Mouse (Mus musculus) kidney, adult 2 months (tissue): ENCODE results near the gene Cnst. TPM values are rescaled to one million over a fixed set of nuclear protein-coding genes. Genes with fewer than 3 reads are reported as not detected.

Experiments
- DNase-seq: peaks from one replicate; pipeline ENCODE4 v3.0.0; 2021
- H3K27ac ChIP-seq: fragments of 200-500 bp; 2 replicates; pipeline ENCODE4 v1.5.1; 2012; ENCODE audit warnings: low read depth, low read length, control low read depth, inconsistent platforms; ENCODE audit not compliant: insufficient read depth
- H3K27me3 ChIP-seq: fragments of 200-500 bp; replicated peaks from 2 replicates; pipeline ENCODE4 v1.6.1; 2012; ENCODE audit warnings: mild to moderate bottlenecking, moderate library complexity, low read length, inconsistent platforms; ENCODE audit not compliant: control insufficient read depth, insufficient read depth
- H3K36me3 ChIP-seq: fragments of 200-500 bp; 2 replicates; pipeline ENCODE4 v1.6.1; 2012; ENCODE audit warnings: mild to moderate bottlenecking, moderate library complexity, low read length, inconsistent platforms; ENCODE audit not compliant: control insufficient read depth, insufficient read depth
- H3K4me1 ChIP-seq: fragments of 200-500 bp; 2 replicates; pipeline ENCODE4 v1.6.1; 2011; ENCODE audit warnings: low read length; ENCODE audit not compliant: control insufficient read depth, insufficient read depth
- H3K4me3 ChIP-seq: fragments of 200-500 bp; 2 replicates; pipeline ENCODE4 v1.5.1; 2011; ENCODE audit warnings: mild to moderate bottlenecking, low read depth, low read length, control low read depth; ENCODE audit not compliant: insufficient read depth
- CTCF ChIP-seq: fragments of 200-500 bp; conservative IDR thresholded peaks from 2 replicates; pipeline ENCODE4 v1.5.1; 2011; ENCODE audit warnings: low read depth, mild to moderate bottlenecking, control low read depth, low read length, moderate library complexity, mixed read lengths; ENCODE audit not compliant: insufficient read depth, insufficient read length
- POLR2A ChIP-seq: fragments of 200-500 bp; IDR thresholded peaks from one replicate; pipeline ENCODE4 v1.6.1; 2011; ENCODE audit warnings: low read depth, low read length, control low read depth
- WGBS: fragments of 180-500 bp; shearing (Covaris S2); methylation state at CpG from one replicate; pipeline ENCODE4 v1.1.7; 2018; 5-methylcytosine and 5-hydroxymethylcytosine counted together
- polyA plus RNA-seq: library from polyadenylated mRNA; depleted of rRNA; stranded (reverse); fragments of >200 nt; gene quantifications from 2 replicates; pipeline ENCODE4 v1.2.3, GENCODE M21; 2012

Gene Cnst
- polyA plus RNA-seq, 1 experiment = 11.1 TPM

DNA sequence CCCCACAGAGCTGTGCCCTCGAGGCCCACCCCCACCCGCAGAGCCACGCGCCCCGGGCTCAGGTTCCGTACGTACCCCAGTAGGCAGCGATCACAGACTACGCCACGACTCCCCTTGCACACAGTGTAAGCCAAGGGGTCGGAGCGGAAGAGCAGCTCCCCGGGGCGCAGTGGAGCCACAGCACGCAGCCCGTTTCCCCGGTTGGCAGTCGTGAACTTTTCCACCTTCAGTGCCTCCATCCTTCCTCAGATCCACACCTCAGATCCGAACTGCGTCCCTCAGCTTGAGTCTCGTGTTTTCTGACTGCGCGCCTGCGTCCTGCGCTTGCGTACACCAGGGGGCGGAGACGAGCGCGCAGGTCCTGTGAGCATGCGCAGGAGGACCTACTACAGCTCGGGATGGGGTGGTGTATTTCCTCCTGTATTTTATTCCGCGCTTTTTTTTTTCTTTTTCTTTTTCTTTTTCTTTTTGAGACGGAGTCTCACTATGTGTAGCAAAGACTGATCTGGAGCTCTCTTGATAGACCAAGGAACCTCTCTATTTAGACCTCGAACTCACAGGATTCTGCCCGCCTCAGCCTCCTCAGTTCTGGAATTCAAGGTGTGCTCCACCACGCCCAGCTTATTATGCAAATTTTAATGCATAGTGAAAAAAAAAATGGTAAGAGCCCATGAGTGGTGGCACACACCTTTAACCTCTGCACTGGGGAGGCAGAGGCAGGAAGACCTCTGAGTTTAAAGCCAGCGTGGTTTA lies 28.3 kb upstream of the Cnst start, which contains the start of gene Smyd3:
Smyd3 (minus strand) TSS at position 329 of the 753 bp plus-strand sequence.
- peaks cover 5% of the 10 kb centered on the region; the same call in 1 of the 2 replicates for H3K4me1 ChIP-seq
- no peak within 1 kb of the TSS for H3K27ac ChIP-seq
- 6% methylated on average over 39 of the region's 39 CpGs for WGBS
- H3K4me3 ChIP-seq = peak within 1 kb of the TSS; percentile 99
- TF ChIP-seq CTCF (peak; percentile 82), POLR2A (no peak)
- DNase-seq = peak; percentile 88
- H3K27me3 ChIP-seq = no peaks in the 10 kb centered on the region
- no peaks in the 10 kb centered on the region for H3K36me3 ChIP-seq

- DNase-seq = no peak
- Histone ChIP-seq H3K36me3 (no peaks in the 10 kb centered on the region), H3K4me3 (no peak overlapping the region), H3K27me3 (no peaks in the 10 kb centered on the region), H3K4me1 (peaks cover 5% of the 10 kb centered on the region; the same call in 1 of the 2 replicates), H3K27ac (no peak overlapping the region)
- TF ChIP-seq CTCF (no peak), POLR2A (no peak)
- 77% methylated on average over 3 of the region's 3 CpGs for WGBS
These were observed 26.3 kb upstream of the Cnst start for GRCm38 (mm10) chr1:179519901-179520300.

DNA sequence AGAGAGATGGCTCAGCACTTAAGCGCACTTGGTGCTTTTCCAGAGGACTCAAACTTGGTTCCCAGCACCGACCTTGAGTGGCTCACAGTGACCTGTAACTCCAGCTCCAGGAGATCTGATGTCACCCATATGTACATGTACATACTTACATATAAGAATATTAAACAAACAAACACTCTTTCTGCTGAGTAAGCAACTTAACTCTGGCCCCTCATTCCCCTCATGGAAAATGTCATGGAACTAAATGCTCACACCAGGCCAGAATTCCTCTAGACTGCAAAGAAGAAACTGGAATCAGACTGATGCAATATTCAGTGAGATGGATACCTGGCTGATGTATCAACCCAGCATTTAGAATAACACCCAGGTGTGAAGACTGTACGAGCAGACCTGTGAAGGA lies 7.1 kb upstream of the Cnst start:
- H3K4me1 ChIP-seq = no peaks in the 10 kb centered on the region
- no peak overlapping the region for H3K4me3 ChIP-seq
- no peaks in the 10 kb centered on the region for H3K27me3 ChIP-seq
- no peak for DNase-seq
- TF ChIP-seq POLR2A (no peak), CTCF (no peak)
- no peak overlapping the region for H3K27ac ChIP-seq
- H3K36me3 ChIP-seq = no peaks in the 10 kb centered on the region; the same call in 1 of the 2 replicates
- WGBS = 91% methylated on average over 3 of the region's 3 CpGs

DNA sequence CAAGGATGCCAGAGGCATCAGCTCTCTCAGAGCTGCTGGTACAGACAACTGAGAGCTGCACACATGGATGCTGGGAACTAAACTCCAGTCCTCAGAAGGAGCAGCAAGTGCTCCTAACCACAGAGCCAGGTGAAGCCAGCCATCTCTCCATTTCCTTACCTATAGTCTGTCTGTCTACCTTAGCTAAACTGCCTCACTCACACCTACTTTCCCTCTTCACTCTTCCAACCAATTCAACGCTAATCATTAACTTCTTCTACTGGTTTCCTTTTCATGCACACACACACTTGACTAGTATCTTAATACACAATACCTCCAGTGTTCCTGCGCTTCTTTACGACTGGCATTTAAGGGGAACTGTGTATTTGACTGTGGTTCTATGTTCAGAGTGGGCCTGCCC lies 6.3 kb upstream of the Cnst start:
- Histone ChIP-seq H3K36me3 (no peaks in the 10 kb centered on the region; the same call in 1 of the 2 replicates), H3K4me1 (no peaks in the 10 kb centered on the region), H3K27me3 (no peaks in the 10 kb centered on the region), H3K27ac (no peak overlapping the region), H3K4me3 (no peak overlapping the region)
- WGBS = 42% methylated on average over 3 of the region's 3 CpGs
- DNase-seq = peak; percentile 23
- no peak for TF ChIP-seq CTCF
- TF ChIP-seq POLR2A = no peak

GRCm38 (mm10) chr1:179541502-179541901 lies 4.7 kb upstream of the Cnst start:
- no peak for DNase-seq
- H3K4me3 ChIP-seq = no peak overlapping the region
- H3K4me1 ChIP-seq = peaks cover 6% of the 10 kb centered on the region; the same call in 1 of the 2 replicates
- WGBS = 64% methylated on average over 3 of the region's 3 CpGs
- no peak for TF ChIP-seq POLR2A
- peak; percentile 37; the same call in 1 of the 2 replicates for TF ChIP-seq CTCF
- no peak overlapping the region for H3K27ac ChIP-seq
- no peaks in the 10 kb centered on the region for H3K27me3 ChIP-seq
- H3K36me3 ChIP-seq = no peaks in the 10 kb centered on the region; the same call in 1 of the 2 replicates

DNA sequence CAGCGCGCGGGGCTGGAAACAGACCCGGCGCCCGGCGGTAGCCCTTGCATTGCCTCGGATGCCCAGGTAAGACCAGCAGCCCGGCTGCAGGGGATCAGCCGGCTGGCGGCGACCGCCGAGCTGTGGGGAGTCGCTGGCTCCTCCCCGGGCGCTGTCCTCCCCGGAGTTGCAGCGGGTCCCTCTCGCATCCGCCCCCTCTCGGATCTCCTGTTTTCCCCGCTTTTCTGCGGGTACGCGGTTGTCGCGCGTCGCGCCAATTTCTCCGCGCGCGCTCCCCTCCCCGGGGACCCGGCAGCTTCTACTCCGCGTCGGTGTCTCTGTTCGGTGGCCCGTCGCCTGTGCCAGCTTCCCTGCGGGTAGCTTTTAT lies 364 bp downstream of the Cnst start:
- under 1% methylated on average over 44 of the region's 44 CpGs for WGBS
- no peak for DNase-seq
- TF ChIP-seq CTCF = no peak
- no peak for TF ChIP-seq POLR2A
- Histone ChIP-seq H3K4me1 (peaks cover 11% of the 10 kb centered on the region; the same call in 1 of the 2 replicates), H3K27me3 (no peaks in the 10 kb centered on the region), H3K27ac (peak overlapping the region; percentile 78), H3K4me3 (peak overlapping the region; percentile 83), H3K36me3 (no peaks in the 10 kb centered on the region)

- Histone ChIP-seq H3K36me3 (no peaks in the 10 kb centered on the region), H3K27me3 (no peaks in the 10 kb centered on the region), H3K4me1 (peaks cover 11% of the 10 kb centered on the region; the same call in 1 of the 2 replicates), H3K4me3 (peak overlapping the region; percentile 14; the same call in 1 of the 2 replicates), H3K27ac (no peak overlapping the region)
- peak; percentile 46 for DNase-seq
- TF ChIP-seq CTCF (no peak), POLR2A (no peak)
- WGBS = 8% methylated on average over 5 of the region's 5 CpGs
These were observed 1.0 kb downstream of the Cnst start for GRCm38 (mm10) chr1:179547176-179547575.
